Mouse (Mus musculus) embryo, embryonic 10.5 days (tissue): ENCODE results near the gene Trio.

Experiments used
- DNase-seq: peaks from one replicate; pipeline ENCODE4 v3.0.0-alpha.2; 2015; ENCODE audit warnings: low spot score

Gene Trio

DNA sequence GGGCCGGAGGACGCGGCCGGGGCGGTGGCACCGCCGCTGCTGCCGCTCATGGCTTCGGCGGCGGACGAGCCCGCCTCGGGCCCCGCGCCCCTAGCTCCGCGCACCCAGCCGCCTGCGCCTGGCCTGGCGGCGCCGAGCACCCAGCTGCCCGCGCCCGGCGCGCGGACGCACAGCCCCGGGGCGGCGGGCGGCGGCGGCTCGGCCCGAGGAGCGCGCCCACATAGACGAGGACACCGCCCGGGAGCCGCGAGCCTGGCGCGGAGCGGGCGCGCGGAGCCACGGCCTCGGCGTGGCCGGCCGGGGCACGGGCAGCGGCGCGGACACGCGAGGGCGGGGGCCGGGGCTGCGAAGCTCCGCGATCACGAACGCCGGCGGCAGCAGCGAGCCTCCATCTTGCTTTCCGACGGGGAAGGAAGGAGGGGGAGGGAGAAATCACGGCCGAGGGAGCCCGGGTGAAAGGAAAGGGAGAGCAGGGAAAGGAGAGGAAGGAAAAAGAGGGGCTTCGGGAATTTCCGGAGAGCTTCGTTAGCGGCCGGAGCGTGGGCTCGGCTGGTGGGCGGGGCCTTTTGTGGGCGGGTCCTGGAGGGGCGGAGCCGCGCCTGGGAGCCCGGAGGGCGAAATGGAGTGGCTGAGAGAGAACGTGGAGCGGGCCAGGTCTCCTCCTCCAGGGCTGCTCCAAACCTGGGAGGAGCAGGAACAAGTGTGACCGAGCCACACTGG is at the start of gene Trio:
Trio (minus strand) TSS at position 402 of the 720 bp plus-strand sequence.
- peak; percentile 96 for DNase-seq

DNA sequence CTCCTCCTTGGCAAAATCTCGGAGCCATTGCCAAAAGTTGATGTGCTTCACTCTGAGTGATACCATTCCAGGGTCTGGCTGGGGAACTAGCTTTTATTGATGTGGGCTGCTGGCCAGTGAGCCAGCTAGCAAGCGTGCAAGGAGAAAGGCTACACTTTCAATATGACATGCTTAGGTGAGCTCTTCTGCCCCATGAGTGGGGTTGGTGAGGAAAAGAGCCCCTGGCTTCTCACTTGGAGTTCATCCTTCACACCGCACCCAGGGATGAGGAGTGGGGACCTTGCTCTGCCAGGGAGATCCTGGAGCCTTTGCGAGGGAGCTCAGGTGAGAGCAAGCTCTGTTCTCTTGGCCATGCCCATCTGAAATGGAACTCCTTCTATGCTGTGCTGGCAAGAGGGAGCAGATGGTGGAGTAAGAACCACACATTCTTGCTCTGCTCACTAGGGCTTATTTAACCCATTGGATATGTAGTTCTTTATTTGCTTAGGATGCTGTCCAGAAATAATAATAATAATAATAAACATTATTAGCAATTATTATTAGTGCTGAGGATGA is 48.8 kb upstream of the Trio start:
- DNase-seq = no peak

DNA sequence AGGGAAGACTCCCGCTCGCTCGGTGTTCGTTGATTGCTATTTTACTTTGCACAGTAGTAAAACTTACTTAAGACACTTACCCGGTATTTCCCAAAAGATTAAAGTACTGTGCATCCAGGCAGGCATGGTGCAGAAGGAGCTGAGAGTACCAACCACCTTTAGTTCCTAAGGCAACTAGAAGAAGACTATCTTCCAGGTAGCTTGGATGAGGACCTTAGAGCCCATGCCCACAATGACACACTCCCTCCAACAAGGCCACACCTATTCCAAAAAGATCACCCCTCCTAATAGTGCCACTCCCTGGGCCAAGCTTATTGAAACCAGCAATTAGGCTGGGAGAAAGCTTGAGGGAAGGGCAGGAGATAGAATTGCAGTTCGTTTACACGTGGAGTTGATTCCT is 46.0 kb upstream of the Trio start:
- no peak for DNase-seq

DNA sequence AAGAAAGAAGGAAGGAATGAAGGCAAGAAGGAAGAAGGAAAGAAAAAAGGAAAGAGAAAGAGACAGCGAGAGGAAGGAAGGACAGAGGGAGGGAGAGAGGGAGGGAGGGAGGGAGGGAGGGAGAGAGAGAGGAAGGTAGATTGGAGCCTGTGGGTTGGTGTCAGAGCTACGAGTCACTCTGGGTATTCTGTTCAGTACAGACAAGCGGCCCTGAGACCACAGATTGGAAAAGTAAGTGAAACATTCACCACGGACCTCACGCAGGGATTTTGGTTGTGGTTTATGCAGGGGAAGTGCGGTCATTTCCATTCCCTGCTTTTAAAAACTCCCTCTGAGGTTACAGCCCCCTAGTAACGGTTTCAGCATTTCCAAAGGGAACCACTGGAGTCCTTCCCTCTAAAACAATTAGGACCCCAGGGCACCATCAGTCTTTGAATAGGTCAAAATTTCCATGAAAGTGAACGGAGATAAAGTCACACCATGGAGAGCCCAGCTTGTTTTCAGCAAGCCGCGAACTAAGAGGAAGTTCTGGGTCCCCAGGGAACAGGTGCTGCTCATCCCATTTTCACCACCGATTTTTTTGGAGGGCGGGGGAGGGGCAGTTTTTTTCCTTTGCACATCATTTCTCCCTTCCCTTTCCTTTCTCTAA is 45.2 kb upstream of the Trio start:
- no peak for DNase-seq

DNA sequence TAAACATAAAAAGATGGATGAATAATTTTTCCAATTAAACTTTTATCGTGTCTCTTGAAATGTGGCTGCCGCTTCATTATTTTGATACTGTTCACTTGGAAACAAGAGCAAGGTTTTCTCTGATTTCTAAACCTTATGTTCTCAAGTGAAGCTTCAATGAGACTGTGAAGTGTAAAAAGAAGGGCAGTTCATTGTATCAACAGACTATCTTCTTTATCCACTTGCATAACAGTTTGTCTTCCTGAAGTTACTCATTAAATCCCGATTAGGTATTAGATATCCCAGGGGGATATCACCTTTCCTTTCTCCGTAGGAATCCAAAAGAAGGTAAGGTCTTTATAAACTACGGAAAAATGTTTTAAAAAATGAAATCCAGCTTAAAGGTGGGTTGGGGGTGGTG is 44.6 kb upstream of the Trio start:
- DNase-seq = no peak

DNA sequence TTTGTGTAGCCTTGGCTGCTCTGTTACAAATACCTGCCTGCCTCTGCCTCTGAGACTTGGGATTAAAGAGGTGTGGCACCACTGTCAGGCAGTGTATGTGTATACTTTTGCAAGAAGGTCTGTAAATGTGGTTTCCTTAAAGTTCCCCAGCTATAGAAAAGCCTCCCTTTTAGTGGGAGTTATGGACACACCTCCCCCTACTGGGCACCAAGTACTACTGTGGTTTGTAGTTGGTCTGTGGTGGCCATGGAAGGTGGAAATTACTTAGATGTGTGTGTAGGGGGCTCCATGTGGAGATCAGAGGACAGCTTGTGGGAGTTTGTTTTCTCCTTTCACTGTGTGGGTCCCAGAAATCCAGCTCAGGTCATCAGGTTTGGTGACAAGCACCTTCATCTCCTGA is 41.7 kb upstream of the Trio start:
- DNase-seq = peak; percentile 46

DNA sequence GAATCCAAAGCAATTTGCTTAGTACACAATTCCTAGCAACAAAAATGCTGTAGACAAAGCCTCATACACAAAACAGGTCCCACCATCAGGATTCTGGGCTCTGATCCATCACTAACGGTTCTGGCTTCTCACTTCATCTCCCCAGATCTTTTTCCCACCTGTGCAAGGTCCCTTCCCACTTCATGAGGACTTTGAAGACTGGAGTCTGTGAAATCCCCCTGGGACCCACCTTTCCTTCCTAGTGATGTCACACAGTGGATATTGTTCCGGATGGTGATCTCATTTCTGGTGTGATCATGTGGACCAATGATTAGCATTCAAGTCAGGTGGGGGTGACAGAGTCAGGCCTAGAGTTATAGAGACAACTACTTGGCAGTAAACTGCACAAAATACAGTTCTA is 40.8 kb upstream of the Trio start:
- DNase-seq = no peak

DNA sequence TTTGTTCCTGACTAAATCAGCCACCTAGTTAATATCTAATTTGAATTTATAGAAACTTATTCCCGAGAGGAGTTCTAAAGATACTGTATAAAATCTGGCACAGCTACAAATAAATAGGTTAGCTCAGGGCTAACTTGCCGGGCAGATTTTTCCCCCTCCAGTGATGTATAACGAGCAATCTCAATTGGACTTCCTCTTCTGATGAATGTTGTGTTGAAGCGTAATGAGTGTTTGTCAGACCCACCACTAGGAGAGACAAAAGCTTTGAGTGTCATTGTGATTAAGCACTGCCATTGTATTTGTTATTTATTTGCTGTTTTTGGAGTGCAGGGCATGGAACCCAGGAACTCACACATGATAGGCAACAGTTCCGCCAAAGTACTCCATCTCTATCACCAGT is 39.9 kb upstream of the Trio start:
- no peak for DNase-seq

DNA sequence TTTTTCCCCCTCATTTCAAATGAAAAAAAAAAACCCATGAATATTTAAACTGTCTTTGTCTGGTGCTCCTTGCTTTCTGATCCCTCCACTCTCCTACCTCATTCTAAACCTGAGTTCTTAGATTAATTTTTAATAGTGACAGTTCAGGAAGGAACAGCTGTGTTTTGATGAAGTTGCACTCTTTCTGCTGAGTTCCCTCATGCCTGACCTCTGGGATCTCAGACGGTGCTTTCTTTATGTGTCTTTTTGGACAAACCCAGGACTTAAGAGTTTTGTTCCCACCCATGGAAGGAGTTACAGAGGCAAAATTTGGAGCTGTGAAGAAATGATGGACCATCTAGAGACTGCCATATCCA is 39.1 kb upstream of the Trio start:
- DNase-seq = no peak

DNA sequence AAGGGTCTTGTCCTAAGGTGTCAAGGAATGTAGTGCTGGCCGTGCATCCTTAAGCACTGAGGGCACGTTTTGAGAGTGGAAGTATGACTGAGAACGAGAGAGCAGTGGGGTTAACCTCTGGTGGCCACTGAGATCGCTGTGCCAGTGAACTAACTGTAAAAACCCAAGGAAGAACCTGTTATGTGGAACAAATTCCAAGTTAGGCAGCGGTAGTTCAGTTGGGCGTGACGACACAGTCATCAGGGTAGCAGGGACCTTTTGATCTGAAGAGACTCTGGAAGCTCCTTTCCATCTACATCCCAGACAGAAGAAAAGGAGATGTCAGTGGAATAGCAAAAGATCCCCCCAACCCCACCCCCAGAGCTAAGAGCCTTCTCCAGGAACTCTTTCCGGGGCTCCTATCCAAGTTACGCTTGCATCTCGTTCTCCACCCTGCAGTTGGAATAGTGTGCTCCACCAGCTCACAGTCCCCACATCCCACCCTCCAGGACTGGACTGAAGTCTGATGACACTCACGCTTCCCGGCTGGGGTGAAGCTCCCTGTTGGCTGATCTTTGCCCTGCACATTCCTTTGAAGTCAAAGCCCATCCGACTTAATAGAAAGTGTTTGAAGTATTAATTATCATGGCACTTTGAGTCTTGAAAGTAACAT is 38.6 kb upstream of the Trio start:
- no peak for DNase-seq

DNA sequence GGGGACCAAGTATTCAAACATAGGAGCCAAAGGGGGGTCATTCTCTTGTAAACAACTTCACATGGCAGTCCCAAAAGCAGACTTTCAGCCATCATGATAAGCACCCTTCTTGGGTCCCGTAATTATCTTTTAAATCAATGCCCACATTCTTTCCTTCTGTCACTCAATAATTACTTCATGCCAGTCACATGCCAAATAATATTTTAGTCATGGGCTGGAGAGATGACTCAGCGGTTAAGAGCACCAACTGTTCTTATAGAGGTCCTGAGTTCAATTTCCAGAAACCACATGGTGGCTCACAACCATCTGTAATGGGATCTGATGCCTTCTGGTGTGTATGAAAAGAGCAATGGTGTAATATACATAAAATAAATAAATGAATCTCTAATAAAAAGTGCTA is 37.8 kb upstream of the Trio start:
- DNase-seq = no peak

DNA sequence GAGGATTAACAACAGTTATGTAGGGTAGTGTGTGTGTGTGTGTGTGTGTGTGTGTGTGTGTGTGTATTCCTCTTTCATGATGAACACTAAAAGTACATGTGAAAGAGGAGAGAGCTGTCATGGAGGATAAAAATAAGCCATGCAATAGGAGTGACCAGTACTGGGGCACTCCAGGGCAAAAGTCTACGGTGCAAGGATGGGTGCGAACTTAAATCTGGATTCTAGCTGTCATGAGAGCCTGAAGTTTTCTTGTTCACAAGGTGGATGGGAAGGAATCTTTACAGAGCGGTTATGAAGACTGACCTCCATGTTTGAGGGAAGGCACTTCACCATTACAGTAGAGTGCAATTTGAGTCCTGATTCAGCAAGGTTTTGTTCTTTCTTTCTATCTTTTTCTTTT is 36.4 kb upstream of the Trio start:
- DNase-seq = no peak

DNA sequence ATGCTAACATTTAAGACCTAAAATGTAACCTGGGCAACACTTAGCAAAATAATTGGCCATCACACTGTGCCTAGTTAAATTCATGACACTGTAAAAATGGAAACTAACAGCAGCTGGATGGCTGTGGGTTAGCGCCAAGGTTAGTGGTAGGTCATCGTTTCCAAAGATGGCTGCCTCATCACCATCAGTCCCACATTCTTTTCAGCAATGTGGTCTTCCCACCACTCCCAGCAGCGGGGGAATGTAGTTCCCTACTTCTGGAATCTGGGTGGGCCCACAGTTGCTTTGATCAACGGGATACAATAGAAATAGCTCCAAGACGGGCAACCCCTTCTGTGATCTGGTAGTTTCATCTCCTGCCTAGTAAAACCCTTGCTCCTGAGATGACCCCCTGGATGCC is 35.3 kb upstream of the Trio start:
- no peak for DNase-seq

DNA sequence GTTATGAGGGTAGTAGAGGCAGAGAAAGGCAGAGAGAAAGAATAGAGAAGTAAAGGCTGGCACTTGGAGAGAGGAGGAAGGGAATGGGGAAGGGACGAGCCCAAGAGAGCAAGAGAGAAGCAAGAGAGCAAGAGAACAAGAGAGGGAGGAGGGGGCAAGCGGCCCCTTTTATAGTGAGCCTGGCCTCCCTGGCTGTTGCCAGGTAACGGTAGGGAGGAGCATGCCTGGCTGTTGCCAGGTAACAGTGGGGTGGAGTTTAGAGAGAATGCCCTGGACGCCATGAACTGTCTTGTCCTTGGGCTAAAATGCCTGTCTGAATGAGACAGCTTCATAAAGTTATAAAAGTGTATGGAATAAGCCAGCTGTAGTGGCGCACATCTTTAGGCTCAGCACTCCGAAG is 34.8 kb upstream of the Trio start:
- peak; percentile 65 for DNase-seq

DNA sequence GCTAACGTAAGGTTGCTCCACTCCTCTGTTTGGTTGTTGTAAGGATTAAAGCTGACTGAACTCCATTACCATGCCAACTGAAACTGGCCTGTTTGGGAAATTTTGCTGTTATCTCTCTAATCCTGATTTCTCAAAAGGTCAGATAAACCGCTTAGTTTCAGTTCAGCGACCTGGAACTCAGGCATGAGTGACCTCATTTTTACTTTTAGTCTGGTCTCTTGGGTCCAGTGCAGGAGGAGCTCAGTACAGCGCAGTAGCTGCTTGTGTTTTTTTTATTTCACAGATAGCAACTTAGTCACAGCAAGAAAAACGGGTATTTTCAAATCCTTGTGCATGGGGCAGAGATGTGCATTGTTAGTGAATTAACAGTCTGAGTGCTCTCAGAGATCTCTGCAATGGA is 31.9 kb upstream of the Trio start:
- no peak for DNase-seq

DNA sequence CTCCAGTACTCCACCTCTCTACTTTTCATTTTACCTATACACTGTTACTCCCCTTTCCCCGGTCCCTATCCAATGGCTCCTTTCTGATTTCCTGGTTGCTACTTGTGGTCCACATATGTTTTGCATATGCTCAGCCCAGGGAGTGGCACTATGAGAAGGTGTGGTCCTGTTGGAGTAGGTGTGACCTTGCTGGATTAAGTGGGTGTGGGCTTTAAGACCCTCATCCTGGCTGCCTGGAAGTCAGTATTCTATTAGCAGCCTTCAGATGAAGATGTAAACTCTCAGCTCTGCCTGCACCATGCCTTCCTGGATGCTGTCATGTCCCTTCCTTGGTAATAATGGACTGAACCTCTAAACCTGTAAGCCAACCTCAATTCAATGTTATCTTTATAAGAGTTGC is 29.1 kb upstream of the Trio start:
- DNase-seq = no peak

DNA sequence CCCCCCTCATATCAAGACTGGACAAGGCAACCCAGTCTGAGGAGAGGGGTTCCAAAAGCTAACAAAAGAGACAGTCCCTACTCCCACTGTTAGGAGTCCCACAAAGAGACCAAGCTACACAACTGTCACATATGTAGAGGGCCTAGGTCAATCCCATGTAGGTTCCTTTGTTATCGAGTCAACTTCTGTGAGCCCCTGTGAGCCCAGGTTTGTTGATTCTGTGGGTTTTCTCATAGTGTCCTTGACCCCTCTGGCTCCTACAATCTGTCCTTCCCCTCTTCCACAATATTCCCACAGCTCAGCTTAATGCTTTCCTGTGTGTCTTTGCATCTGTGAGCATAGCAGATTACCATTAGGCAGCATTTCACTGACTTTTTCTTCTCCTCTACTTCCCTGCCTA is 28.5 kb upstream of the Trio start:
- no peak for DNase-seq

DNA sequence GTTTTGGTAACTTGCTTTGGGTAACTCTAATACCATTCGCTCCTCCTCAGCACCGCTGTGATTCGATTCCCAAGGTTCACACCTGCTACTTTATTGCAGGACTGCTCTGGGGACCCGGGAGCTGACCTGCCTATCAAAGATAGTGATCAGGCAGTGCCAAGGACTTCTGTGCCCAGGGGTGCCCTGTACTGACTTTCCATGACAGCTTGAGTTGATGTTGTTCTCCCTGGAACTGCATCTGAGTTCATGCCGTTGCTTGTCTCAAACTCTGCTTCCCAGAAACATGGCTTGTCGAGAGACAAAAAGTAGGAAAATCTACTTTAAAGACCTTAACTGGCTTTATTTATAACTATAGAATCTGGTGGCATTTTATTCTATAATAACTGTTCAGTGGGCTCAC is 27.6 kb upstream of the Trio start:
- DNase-seq = no peak

DNA sequence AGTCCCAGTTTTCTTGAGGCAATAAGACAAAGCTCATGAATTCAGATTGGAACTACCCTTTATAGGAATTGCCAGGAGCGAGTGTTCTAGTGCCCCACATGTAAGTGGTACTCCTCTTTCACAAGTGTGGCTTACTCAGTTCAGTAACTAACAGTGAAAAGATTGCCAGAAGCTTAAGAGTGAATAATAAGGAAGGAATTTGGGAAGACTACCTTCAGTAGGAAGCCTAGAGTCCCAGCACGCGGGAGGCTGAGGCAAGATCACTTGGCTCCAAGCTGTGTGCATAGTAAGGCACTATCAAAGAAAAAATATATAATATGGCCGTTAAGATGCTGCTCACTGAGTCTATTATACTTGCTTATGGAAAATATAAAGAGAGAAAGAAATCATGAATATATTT is 26.2 kb upstream of the Trio start:
- DNase-seq = no peak

DNA sequence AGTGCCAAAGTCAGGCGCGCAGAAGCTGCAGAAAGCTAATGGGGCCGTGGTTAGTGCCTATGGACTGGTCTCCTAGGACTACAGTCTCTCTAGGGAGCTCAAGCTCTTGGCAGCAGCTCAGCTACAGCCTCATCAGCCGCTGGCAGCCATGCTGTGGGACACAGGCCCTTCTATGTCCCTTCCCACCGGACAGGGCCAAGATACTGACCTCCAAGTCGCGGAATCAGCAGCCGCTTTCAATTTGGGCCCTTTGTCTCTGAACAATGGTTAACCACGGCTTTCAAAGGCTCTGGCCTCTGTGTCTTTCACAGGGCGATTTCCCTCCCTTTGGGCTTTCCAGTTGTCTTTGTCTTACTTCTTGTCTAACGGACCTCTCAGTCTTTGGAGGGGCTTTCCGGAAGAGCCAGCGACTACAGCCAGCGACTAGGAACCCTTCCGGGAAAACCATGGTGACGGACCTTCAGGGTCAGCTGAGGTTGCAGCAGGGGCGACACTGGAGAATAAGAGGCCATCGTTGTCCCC is 25.5 kb upstream of the Trio start:
- peak; percentile 86 for DNase-seq

DNA sequence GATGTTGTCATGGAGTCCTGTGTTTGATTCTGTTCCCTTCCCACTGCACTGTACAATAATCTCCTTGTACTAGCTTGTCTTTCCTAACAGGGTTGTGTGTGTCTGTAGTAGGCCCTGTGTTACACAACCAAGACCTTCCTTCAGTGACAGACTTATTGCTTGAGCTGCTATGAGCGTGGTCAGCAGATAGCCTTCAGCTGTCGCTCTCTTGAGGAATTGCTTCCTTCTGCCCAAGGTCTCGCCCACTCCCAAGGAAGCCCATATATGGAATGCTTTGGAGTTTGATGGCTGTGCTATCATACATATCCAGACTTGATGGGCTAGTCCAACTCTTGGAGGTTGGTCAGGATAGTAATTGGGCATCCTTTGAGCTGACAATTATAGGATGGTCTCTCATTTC is 22.1 kb upstream of the Trio start:
- no peak for DNase-seq

DNA sequence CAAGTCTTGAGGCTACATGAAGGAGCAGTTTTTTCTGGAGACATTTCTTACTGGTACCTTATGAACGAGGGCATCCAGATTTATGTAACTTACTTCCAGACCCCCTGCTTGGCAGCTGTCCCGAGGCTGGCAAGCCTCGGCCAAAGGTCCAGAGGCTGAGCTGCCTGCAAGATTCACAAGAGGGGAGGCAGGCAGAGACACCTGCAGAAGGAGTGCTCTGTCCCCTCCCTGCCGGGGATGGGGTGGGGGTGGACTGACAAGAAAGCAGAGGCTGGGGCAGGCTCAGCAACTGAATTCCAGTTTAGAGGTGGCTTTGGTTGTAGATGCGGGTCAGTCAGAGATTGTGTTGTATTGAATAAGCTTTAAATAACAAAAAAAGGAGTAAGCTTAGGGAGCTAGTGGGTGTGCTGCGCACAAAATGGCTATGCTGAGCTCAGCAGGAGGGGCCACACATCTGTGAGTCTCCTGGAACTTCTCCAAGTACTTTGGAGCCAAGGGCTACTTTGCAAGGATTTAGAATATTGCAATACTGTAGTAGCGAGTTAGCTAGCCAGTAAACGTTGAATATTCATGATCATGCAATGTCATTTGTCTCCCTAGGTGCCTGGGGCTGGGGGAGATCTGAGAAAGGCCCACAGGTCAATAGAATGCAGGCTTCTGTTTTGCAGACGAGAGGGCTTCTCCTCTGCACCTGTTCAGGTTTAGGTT is 15.7 kb upstream of the Trio start:
- no peak for DNase-seq

DNA sequence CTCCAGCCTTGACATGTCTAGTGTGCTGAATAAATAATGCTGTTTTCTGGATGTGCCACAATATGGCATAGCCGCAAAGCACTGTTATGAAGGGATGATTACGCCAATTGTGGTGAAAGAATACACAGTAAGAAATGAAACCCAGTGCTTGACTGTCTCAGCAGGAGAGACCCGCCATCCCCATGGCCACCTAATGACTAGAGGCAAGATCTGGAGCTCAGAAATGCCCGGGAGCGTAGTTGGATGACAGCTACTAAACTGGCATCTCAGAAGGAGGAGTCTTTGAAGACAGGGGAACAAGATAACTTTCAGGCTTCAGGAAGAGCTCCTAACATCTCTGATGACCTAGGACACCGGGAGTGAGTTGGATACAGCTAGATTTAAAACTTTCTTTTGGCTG is 12.0 kb upstream of the Trio start:
- no peak for DNase-seq
